In the genomic region with DNA sequence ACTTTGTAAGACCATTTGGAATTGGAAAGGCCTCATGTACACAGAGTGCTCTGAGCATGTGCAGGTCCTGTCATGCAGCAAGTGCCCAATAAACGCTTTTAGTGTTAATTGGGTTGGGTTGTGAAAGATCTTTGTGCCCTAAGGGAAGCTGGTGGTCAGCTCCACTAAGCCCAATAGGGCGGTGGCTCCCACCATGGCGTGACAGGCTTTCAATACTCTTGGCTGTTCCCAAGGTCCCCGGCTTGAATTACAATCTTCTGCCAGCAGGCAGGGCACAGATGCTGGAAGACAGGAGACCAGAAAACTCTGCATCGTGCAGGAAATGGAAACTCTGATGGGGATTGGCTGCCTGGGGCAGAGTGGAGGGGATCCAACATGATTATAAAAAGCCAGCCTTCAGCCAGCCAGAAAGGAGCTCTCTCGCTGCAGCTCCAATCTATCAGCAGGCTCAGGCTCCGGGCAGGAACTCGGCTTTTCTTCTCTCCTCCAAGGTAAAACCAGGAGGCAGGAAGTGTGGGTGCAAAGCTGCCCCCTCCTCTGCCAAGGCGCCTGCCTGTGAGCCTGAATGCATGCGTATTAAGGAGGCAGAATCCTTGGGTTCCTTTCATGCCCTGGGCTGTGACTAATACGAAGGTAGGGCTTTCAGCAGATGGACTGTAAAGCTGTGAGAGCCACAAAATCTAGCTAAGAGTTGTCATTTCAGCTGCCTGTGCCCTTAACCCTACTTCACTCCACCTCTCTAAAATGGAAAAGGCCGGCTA, we compare ENCODE assay signal across 9 mouse cellular contexts. TPM values are rescaled to one million over a fixed set of nuclear protein-coding genes. Genes with fewer than 3 reads are reported as not detected.
DNase-seq lines count a peak whose midpoint lies in the region; ATAC-seq and TF ChIP-seq lines count a peak whose summit lies in the region.
"Had no signal": no experiment of that assay in that cellular context is flagged by ENCODE, and none has a peak within 500 bp of the region (broad histone marks: within the 10 kb centered on the region; RNA-seq: fewer than 3 reads in every experiment).

No protein-coding gene starts in this region.

- H3K4me2 ChIP-seq in kidney, postnatal 0 days (ENCODE audit: low read length), result no peak overlapping the region

- H3K4me3 ChIP-seq in gastrocnemius, adult 2 months, result peak overlapping the region; percentile 57
- H3K4me3 ChIP-seq in kidney, postnatal 0 days (replicated peaks; ENCODE audit: low read depth, low read length), result no peak overlapping the region
- H3K4me3 ChIP-seq in midbrain, embryonic 10.5 days, result no peak overlapping the region
- H3K4me3 ChIP-seq: erythroblast, embryonic 14.5 days had no signal

- H3K9ac ChIP-seq in kidney, postnatal 0 days (ENCODE audit: low read depth, low read length), result no peak overlapping the region

- no peaks in the 10 kb centered on the region for H3K4me1 ChIP-seq in kidney, postnatal 0 days (replicated peaks; ENCODE audit: insufficient read depth, low read length)
- H3K4me1 ChIP-seq in midbrain, embryonic 10.5 days, result peaks cover 27% of the 10 kb centered on the region

- no peak for TF ChIP-seq CTCF in gastrocnemius, adult 2 months (IDR thresholded peaks at IDR 0.05)
- TF ChIP-seq CTCF in kidney, postnatal 0 days (IDR thresholded peaks at IDR 0.05; ENCODE audit: low read depth), result no peak

- H3K27ac ChIP-seq in gastrocnemius, adult 2 months, result peak overlapping the region; percentile 78
- peak overlapping the region; percentile 15 for H3K27ac ChIP-seq in kidney, postnatal 0 days
- peak overlapping the region; percentile 52 for H3K27ac ChIP-seq in midbrain, embryonic 10.5 days (replicated peaks)

- DNase-seq in cerebellum, adult 11 months, result no peak
- peak; percentile 51 to 52 for DNase-seq in cerebellum, postnatal 25 days
- peak; percentile 70 for DNase-seq in gastrocnemius, adult 2 months
- peak; percentile 56 for DNase-seq in kidney, postnatal 0 days (ENCODE audit: low spot score)
- no peak for DNase-seq in midbrain, embryonic 10.5 days (ENCODE audit: low spot score)
- DNase-seq in thymus, postnatal 25 days, result no peak
- DNase-seq in spleen, postnatal 4 days (ENCODE audit: low spot score in 2 of 2), result no peak

- intact Hi-C loops in gastrocnemius, adult 2 months (cut with DNase I), result no loop called here

- ATAC-seq in cerebellum, adult (ENCODE audit: insufficient number of reproducible peaks, low FRiP score, low TSS enrichment), result peak; percentile 22; the same call in 1 of the 2 replicates
- no peak for ATAC-seq in kidney, postnatal 0 days (replicated peaks; ENCODE audit: low FRiP score, low read depth)

- 30% methylated on average over 12 of the region's 12 CpGs for WGBS in kidney, postnatal 0 days
- 67% methylated on average over 12 of the region's 12 CpGs for WGBS in midbrain, embryonic 10.5 days

- no peaks in the 10 kb centered on the region for H3K27me3 ChIP-seq in kidney, postnatal 0 days (ENCODE audit: insufficient read depth, low read length)
- peaks cover 23% of the 10 kb centered on the region for H3K27me3 ChIP-seq in midbrain, embryonic 10.5 days (ENCODE audit: low read depth, poor library complexity, severe bottlenecking)

- H3K9me3 ChIP-seq in kidney, postnatal 0 days (replicated peaks; ENCODE audit: low read length), result no peaks in the 10 kb centered on the region
- no peaks in the 10 kb centered on the region for H3K9me3 ChIP-seq in midbrain, embryonic 10.5 days (replicated peaks)

- H3K36me3 ChIP-seq in kidney, postnatal 0 days (ENCODE audit: insufficient read depth, low read length), result no peaks in the 10 kb centered on the region
- no peaks in the 10 kb centered on the region for H3K36me3 ChIP-seq in midbrain, embryonic 10.5 days

RNA-seq across cellular contexts. Expression of gene Fam76a, which starts 16.0 kb away (rescaled TPM):
- total RNA-seq in gastrocnemius, adult 2 months (2021), result 10 to 100 TPM; 23.5 to 29.9 TPM
- polyA plus RNA-seq in kidney, postnatal 0 days (2015; fragmentation: Nextera tagmentation; extraction: Ambion mirVana), result 44.8 and 47.1 TPM in 2 replicates
- 34.7 and 35.5 TPM in 2 replicates for polyA plus RNA-seq in midbrain, embryonic 10.5 days (2016; fragmentation: Nextera tagmentation; extraction: Ambion mirVana)

RNA-seq across cellular contexts. Expression of gene Fgr, which starts 35.5 kb away (rescaled TPM):
- under 1 TPM in 1 of 2 experiments, not detected in 1; 0.06 TPM for total RNA-seq in gastrocnemius, adult 2 months (2021)
- 0.47 and 0.51 TPM in 2 replicates for polyA plus RNA-seq in kidney, postnatal 0 days (2015; fragmentation: Nextera tagmentation; extraction: Ambion mirVana)
- polyA plus RNA-seq in midbrain, embryonic 10.5 days (2016; fragmentation: Nextera tagmentation; extraction: Ambion mirVana), result 0.05 and 0.10 TPM in 2 replicates

RNA-seq across cellular contexts. Expression of gene Stx12, which starts 54.1 kb away (rescaled TPM):
- total RNA-seq in gastrocnemius, adult 2 months (2021), result 10 to 100 TPM; 24.1 to 25.7 TPM
- polyA plus RNA-seq in kidney, postnatal 0 days (2015; fragmentation: Nextera tagmentation; extraction: Ambion mirVana), result 59.5 and 60.7 TPM in 2 replicates
- 61.5 and 72.5 TPM in 2 replicates for polyA plus RNA-seq in midbrain, embryonic 10.5 days (2016; fragmentation: Nextera tagmentation; extraction: Ambion mirVana)

Comparison
In these comparisons a context has a peak if more than half of its experiments do, and no peak if none do; other contexts are left out.
1. DNase-seq: peak in cerebellum, postnatal 25 days (2 of 2), gastrocnemius, adult 2 months (single experiment) and kidney, postnatal 0 days (single experiment); none in cerebellum, adult 11 months (single experiment), midbrain, embryonic 10.5 days (single experiment), thymus, postnatal 25 days (single experiment) and spleen, postnatal 4 days (0 of 2).
2. H3K27ac ChIP-seq: peak in every context shown above with its lines; median percentile 78 in gastrocnemius, adult 2 months; 52 in midbrain, embryonic 10.5 days; 15 in kidney, postnatal 0 days.